Mouse (Mus musculus) liver, adult 2 months (tissue): ENCODE measurements around the gene Gab1.

Experiments
- CTCF ChIP-seq: fragments of 200-500 bp; IDR thresholded peaks from 2 replicates; pipeline ENCODE4 v1.5.1; 2011; ENCODE audit warnings: low read depth, low read length, control low read depth
- POLR2A ChIP-seq: fragments of 200-500 bp; IDR thresholded peaks from 2 replicates; pipeline ENCODE4 v1.6.1; 2011; ENCODE audit warnings: low read length, control low read depth; ENCODE audit not compliant: insufficient read depth; ENCODE audit errors: extremely low read depth

DNA sequence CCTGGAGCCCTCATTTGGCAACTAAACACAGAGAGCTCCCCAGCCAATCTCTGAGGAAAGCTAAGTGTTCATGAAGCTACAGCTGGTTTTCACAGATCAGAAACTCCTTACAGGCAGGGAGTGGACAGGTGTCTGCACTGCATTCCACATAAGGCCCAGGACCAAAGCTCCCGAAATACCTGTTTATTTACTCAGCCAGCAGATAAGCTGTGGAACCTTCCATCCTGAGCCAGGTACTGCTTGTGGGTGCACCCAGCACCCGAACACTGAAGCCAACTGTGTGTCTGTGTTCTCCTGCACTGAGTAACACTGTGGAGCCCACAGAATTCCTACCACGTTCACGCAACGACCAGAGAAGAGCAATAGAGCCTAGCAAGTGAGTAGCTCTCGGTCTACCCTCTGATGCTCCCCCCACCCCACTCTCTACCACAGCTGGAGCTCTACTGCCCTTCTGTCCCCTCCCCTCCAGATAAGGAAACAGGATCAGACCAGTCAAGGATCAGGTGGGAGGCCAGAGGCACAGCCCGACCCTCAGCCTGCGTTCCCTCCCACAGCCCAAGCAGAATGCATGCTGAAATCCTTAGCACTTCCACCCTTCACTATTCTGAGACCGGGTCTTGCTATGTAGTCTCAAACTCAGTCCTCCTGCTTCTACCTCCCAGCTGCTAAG lies 9.6 kb downstream of the Gab1 start:
- no peak for TF ChIP-seq POLR2A
- no peak for TF ChIP-seq CTCF
